In genomic region chr10:60686641-60686975, GRCm38 (mm10) we compare ENCODE assay signal across 9 mouse cellular contexts. TPM values are rescaled to one million over a fixed set of nuclear protein-coding genes. Genes with fewer than 3 reads are reported as not detected.
A peak's percentile ranks its signal among the peaks of the same experiment; 100 is the strongest.
DNase-seq lines count a peak whose midpoint lies in the region; ATAC-seq and TF ChIP-seq lines count a peak whose summit lies in the region.
"Had no signal": no experiment of that assay in that cellular context is flagged by ENCODE, and none has a peak within 500 bp of the region (broad histone marks: within the 10 kb centered on the region; RNA-seq: fewer than 3 reads in every experiment).

No protein-coding gene starts in this region.

- TF ChIP-seq CTCF in cerebellum, adult 2 months (IDR thresholded peaks at IDR 0.05; ENCODE audit: borderline replicate concordance, insufficient read depth, low read depth, low read length), result no peak
- TF ChIP-seq CTCF in CH12.LX (conservative IDR thresholded peaks at IDR 0.05 in 1 of 2, IDR thresholded peaks at IDR 0.05 in 1 of 2; ENCODE audit: low read depth in 2 of 2, low read length in 2 of 2), result no peak

- peak overlapping the region; percentile 75 for H3K4me2 ChIP-seq in CH12.LX (ENCODE audit: insufficient read depth, low read depth, poor library complexity, severe bottlenecking)
- peak overlapping the region; percentile 100 for H3K4me2 ChIP-seq in forebrain, embryonic 16.5 days (ENCODE audit: low read length)
- peak overlapping the region; percentile 100 for H3K4me2 ChIP-seq in limb, embryonic 13.5 days (replicated peaks)
- H3K4me2 ChIP-seq in stomach, embryonic 15.5 days, result peak overlapping the region; percentile 100

- DNase-seq in cerebellum, adult 2 months, result peak in 1 of 2 experiments; percentile 19
- DNase-seq in cerebellum, adult 18-20 months, result no peak
- DNase-seq in CH12.LX (ENCODE audit: extremely low read depth), result no peak
- no peak for DNase-seq in gastrocnemius, postnatal 36 days
- no peak for DNase-seq in spleen, postnatal 14 days (ENCODE audit: low spot score in 2 of 2)

- no peak overlapping the region for H3K9ac ChIP-seq in CH12.LX (ENCODE audit: insufficient read depth, low read depth)
- H3K9ac ChIP-seq in forebrain, embryonic 16.5 days (replicated peaks; ENCODE audit: low read depth, low read length), result peak overlapping the region; percentile 73
- peak overlapping the region; percentile 69 for H3K9ac ChIP-seq in limb, embryonic 13.5 days
- no peak overlapping the region for H3K9ac ChIP-seq in stomach, embryonic 15.5 days

- peaks cover 10% of the 10 kb centered on the region for H3K9me3 ChIP-seq in CH12.LX (replicated peaks; ENCODE audit: low read length)
- no peaks in the 10 kb centered on the region for H3K9me3 ChIP-seq in forebrain, embryonic 16.5 days (ENCODE audit: control insufficient read depth, low read length)
- H3K9me3 ChIP-seq in limb, embryonic 13.5 days, result no peaks in the 10 kb centered on the region
- no peaks in the 10 kb centered on the region for H3K9me3 ChIP-seq in stomach, embryonic 15.5 days

- in situ Hi-C loops in CH12.LX (cut with MboI; ENCODE audit: low pct_ligation_motif_present, low pct_unique_long_range_greater_than_20kb, low sequenced_read_pairs), result loop anchor here (5.0 kb wide), 2 partner anchors 149 to 274 kb away; no protein-coding TSS in a partner anchor

- no peaks in the 10 kb centered on the region for H3K79me2 ChIP-seq in CH12.LX (replicated peaks; ENCODE audit: control insufficient read depth, extremely low read depth, insufficient read depth, poor library complexity, severe bottlenecking)

- H3K4me3 ChIP-seq in cerebellum, adult 2 months (replicated peaks; ENCODE audit: insufficient read depth, low read depth, low read length), result peak overlapping the region; percentile 60
- no peak overlapping the region for H3K4me3 ChIP-seq in CH12.LX (replicated peaks in 1 of 3; ENCODE audit: low read depth in 2 of 3, low read length in 2 of 3, poor library complexity in 1 of 3)
- peak overlapping the region; percentile 78 for H3K4me3 ChIP-seq in forebrain, embryonic 16.5 days (replicated peaks; ENCODE audit: low read length)
- H3K4me3 ChIP-seq in limb, embryonic 13.5 days, result peak overlapping the region; percentile 64
- H3K4me3 ChIP-seq in stomach, embryonic 15.5 days (replicated peaks), result peak overlapping the region; percentile 59

- no peak for TF ChIP-seq EP300 in CH12.LX (IDR thresholded peaks at IDR 0.05; ENCODE audit: low read length)

- ATAC-seq in forebrain, embryonic 16.5 days, result 0 out of 2 replicates have a peak, but pooled peaks have one; percentile 5
- no peak for ATAC-seq in limb, embryonic 13.5 days (ENCODE audit: low FRiP score, low read depth)
- no peak for ATAC-seq in stomach, embryonic 15.5 days (ENCODE audit: insufficient read depth, low FRiP score, low read depth)

- dilution Hi-C loops in CH12.LX (cut with MboI; ENCODE audit: extremely low pct_ligation_motif_present, extremely low pct_unique_long_range_greater_than_20kb, low sequenced_read_pairs), result no loop called here

- no peak for TF ChIP-seq RAD21 in CH12.LX (IDR thresholded peaks at IDR 0.05; ENCODE audit: low read depth, low read length)

- no peaks in the 10 kb centered on the region for H3K36me3 ChIP-seq in CH12.LX (replicated peaks in 1 of 2; ENCODE audit: control insufficient read depth in 1 of 2, insufficient read depth in 1 of 2, low read length in 1 of 2)
- H3K36me3 ChIP-seq in forebrain, embryonic 16.5 days (ENCODE audit: control insufficient read depth, insufficient read depth), result no peaks in the 10 kb centered on the region
- no peaks in the 10 kb centered on the region for H3K36me3 ChIP-seq in limb, embryonic 13.5 days
- H3K36me3 ChIP-seq in stomach, embryonic 15.5 days, result no peaks in the 10 kb centered on the region

- peaks cover 8% of the 10 kb centered on the region for H3K4me1 ChIP-seq in cerebellum, adult 2 months (ENCODE audit: control insufficient read depth, insufficient read depth, low read length)
- H3K4me1 ChIP-seq in CH12.LX (ENCODE audit: control insufficient read depth in 1 of 2, insufficient read depth in 2 of 2), result peaks cover 14 to 22% of the 10 kb centered on the region in 2 experiments
- peaks cover 25% of the 10 kb centered on the region for H3K4me1 ChIP-seq in forebrain, embryonic 16.5 days (replicated peaks; ENCODE audit: control insufficient read depth, insufficient read depth, low read length)
- H3K4me1 ChIP-seq in limb, embryonic 13.5 days, result peaks cover 19% of the 10 kb centered on the region
- H3K4me1 ChIP-seq in stomach, embryonic 15.5 days, result peaks cover 14% of the 10 kb centered on the region

- no peak overlapping the region for H3K27ac ChIP-seq in cerebellum, adult 2 months (ENCODE audit: insufficient read depth, low read length)
- no peak overlapping the region for H3K27ac ChIP-seq in CH12.LX (ENCODE audit: insufficient read depth, low read depth)
- no peak overlapping the region for H3K27ac ChIP-seq in forebrain, embryonic 16.5 days (ENCODE audit: low read length)
- no peak overlapping the region for H3K27ac ChIP-seq in limb, embryonic 13.5 days
- H3K27ac ChIP-seq in stomach, embryonic 15.5 days, result no peak overlapping the region

- no peak for TF ChIP-seq POLR2A in cerebellum, adult 2 months (IDR thresholded peaks at IDR 0.05; ENCODE audit: borderline replicate concordance, insufficient read depth, low read length)
- no peak for TF ChIP-seq POLR2A in CH12.LX (IDR thresholded peaks at IDR 0.05; ENCODE audit: low read depth, low read length)

- WGBS in cerebellum, adult 2 months, result 1% methylated on average over 37 of the region's 37 CpGs
- under 1% methylated on average over 37 of the region's 37 CpGs for WGBS in forebrain, embryonic 16.5 days
- WGBS in limb, embryonic 13.5 days, result under 1% methylated on average over 35 of the region's 37 CpGs
- WGBS in stomach, embryonic 15.5 days, result under 1% methylated on average over 35 of the region's 37 CpGs

- intact Hi-C loops in gastrocnemius, postnatal 36 days (cut with DNase I), result loop anchor here (2.0 kb wide), 1 partner anchor 154 kb away; no protein-coding TSS in a partner anchor

- H3K27me3 ChIP-seq in cerebellum, adult 2 months (ENCODE audit: control insufficient read depth, insufficient read depth, low read length), result no peaks in the 10 kb centered on the region; the same call in 1 of the 2 replicates
- peaks cover 87% of the 10 kb centered on the region for H3K27me3 ChIP-seq in CH12.LX (replicated peaks)
- H3K27me3 ChIP-seq in forebrain, embryonic 16.5 days (replicated peaks; ENCODE audit: control insufficient read depth, insufficient read depth, low read length), result peaks cover 56% of the 10 kb centered on the region
- H3K27me3 ChIP-seq in limb, embryonic 13.5 days, result peaks cover 87% of the 10 kb centered on the region
- H3K27me3 ChIP-seq in stomach, embryonic 15.5 days (replicated peaks), result peaks cover 58% of the 10 kb centered on the region

TF ChIP-seq in CH12.LX, 34 proteins besides CTCF, POLR2A, EP300 and RAD21:
- no peak for TF ChIP-seq RCOR1 (conservative IDR thresholded peaks at IDR 0.05; ENCODE audit: low read depth, low read length)
TF ChIP-seq in CH12.LX: peak in this region for 0.

RNA-seq across cellular contexts. Expression of gene Cdh23, which starts 9.7 kb away (rescaled TPM):
- polyA plus RNA-seq in cerebellum, adult 2 months (2012; rRNA removed), result 2.7 and 2.8 TPM in 2 replicates
- 0.30 and 0.34 TPM in 2 replicates for total RNA-seq in CH12.LX (2012; rRNA removed)
- 0.04 and 0.20 TPM in 2 replicates for total RNA-seq in CH12.LX (2014; rRNA removed)
- 0.73 and 0.75 TPM in 2 replicates for polyA plus RNA-seq in CH12.LX (2012; ENCODE audit: insufficient read length, low read depth)
- 1.2 and 2.7 TPM in 2 replicates for polyA plus RNA-seq in forebrain, embryonic 16.5 days (2015; fragmentation: Nextera tagmentation; extraction: Ambion mirVana)
- 1.1 TPM in 2 replicates for polyA plus RNA-seq in limb, embryonic 13.5 days (2015; fragmentation: Nextera tagmentation; extraction: Ambion mirVana)
- polyA plus RNA-seq in stomach, embryonic 15.5 days (2015; fragmentation: Nextera tagmentation; extraction: Ambion mirVana), result 0.44 and 0.76 TPM in 2 replicates
- 1 to 10 TPM; 1.7 to 2.3 TPM for total RNA-seq in gastrocnemius, postnatal 36 days (2021)
- total RNA-seq: common myeloid progenitor, adult 5-6 weeks had no signal

Comparison
In these comparisons a context has a peak if more than half of its experiments do, and no peak if none do; other contexts are left out.
1. H3K4me3 ChIP-seq: peak in cerebellum, adult 2 months (single experiment), forebrain, embryonic 16.5 days (single experiment), limb, embryonic 13.5 days (single experiment) and stomach, embryonic 15.5 days (single experiment); none in CH12.LX (0 of 3).
2. H3K9ac ChIP-seq: peak in forebrain, embryonic 16.5 days (single experiment) and limb, embryonic 13.5 days (single experiment); none in CH12.LX (single experiment) and stomach, embryonic 15.5 days (single experiment).
3. Peak in every context shown above with its lines, with median percentiles within 50 percentile points of each other: H3K4me2 ChIP-seq.